ENCODE assay signal across 8 mouse cellular contexts in the genomic region with DNA sequence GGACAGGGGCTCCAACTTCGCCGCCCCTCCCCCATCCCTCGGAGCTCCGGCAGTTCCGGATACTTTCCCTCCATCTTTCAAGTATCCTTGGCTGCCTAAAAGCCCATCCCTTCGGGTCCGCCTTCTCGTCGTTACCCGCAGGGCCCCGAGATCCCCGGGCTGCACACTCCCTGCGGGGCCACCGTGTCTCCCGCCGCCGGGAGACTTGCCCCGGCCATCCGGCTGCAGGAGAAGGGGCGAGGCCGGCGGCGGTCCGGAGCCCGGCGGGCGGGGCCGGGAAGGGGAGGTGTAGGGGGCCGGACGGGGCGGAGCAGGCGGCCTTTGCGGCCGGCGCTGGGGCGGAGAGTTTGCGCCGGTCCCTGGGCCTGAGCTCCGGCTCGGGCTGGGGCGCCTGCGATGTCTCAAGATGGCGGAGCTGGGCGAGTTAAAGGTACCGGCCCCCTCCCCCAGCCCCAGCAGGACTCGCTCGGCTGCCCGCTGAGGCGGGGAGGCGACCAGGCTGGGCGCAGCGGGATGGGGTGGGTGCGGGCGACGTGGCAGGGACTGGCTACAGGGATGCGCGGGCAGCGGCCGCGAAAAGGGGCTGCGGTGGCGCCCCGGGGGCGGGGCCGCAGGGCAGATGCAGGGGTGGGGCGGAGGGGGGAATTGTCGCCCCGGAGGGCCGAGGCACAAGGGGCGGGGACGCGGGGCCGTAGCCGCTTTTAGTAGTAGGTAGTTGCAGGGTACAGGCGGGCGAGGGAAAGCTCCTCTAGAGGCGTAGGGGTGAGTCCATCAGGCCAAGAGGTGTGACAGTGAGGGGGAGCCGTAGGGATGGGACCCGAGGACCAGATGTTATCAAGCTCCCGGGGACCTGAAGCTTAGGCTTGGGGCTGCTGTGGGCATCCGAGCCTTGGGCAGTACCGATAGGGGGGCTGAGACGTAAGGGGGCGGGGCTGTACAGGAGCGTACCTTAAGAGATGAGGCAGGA. TPM values are rescaled to one million over a fixed set of nuclear protein-coding genes. Genes with fewer than 3 reads are reported as not detected.
DNase-seq lines count a peak whose midpoint lies in the region; ATAC-seq lines count a peak whose summit lies in the region.

No protein-coding gene starts in this region.

- peak; percentile 41 to 56 for DNase-seq in CD8-positive naive resting alpha-beta T cell, adult 2 months (ENCODE audit: low read depth in 2 of 2, low spot score in 2 of 2)
- DNase-seq in c-Kit-positive CD71-negative TER-119-negative erythroid progenitor cells, embryonic 14.5 days (ENCODE audit: low read depth) = peak; percentile 80
- DNase-seq in forebrain, embryonic 10.5 days (ENCODE audit: extremely low spot score, low spot score) = peak; percentile 88
- DNase-seq in kidney, postnatal 25 days = peak; percentile 89 to 96
- DNase-seq in liver, embryonic 13.5 days = peak; percentile 84
- peak; percentile 84 for DNase-seq in natural killer cell, adult 2 months (ENCODE audit: low spot score in 2 of 2)

- peaks cover 28% of the 10 kb centered on the region for H3K36me3 ChIP-seq in forebrain, embryonic 10.5 days (replicated peaks)
- peaks cover 25% of the 10 kb centered on the region for H3K36me3 ChIP-seq in heart, embryonic 15.5 days
- peaks cover 16% of the 10 kb centered on the region; the same call in 1 of the 2 replicates for H3K36me3 ChIP-seq in liver, embryonic 13.5 days
- peaks cover 28% of the 10 kb centered on the region for H3K36me3 ChIP-seq in stomach, embryonic 14.5 days (ENCODE audit: control insufficient read depth, insufficient read depth, low read length)

- no peaks in the 10 kb centered on the region for H3K9me3 ChIP-seq in forebrain, embryonic 10.5 days
- no peaks in the 10 kb centered on the region for H3K9me3 ChIP-seq in heart, embryonic 15.5 days (replicated peaks)
- no peaks in the 10 kb centered on the region for H3K9me3 ChIP-seq in liver, embryonic 13.5 days (replicated peaks)
- no peaks in the 10 kb centered on the region for H3K9me3 ChIP-seq in stomach, embryonic 14.5 days (ENCODE audit: control insufficient read depth, low read depth, low read length)

- peak overlapping the region; percentile 80 for H3K9ac ChIP-seq in heart, embryonic 15.5 days
- peak overlapping the region; percentile 84 for H3K9ac ChIP-seq in liver, embryonic 13.5 days
- H3K9ac ChIP-seq in stomach, embryonic 14.5 days (replicated peaks; ENCODE audit: low read depth, low read length) = peak overlapping the region; percentile 69

- H3K27ac ChIP-seq in forebrain, embryonic 10.5 days = peak overlapping the region; percentile 98
- peak overlapping the region; percentile 94 for H3K27ac ChIP-seq in heart, embryonic 15.5 days
- peak overlapping the region; percentile 84 for H3K27ac ChIP-seq in liver, embryonic 13.5 days
- H3K27ac ChIP-seq in stomach, embryonic 14.5 days (ENCODE audit: low read length) = peak overlapping the region; percentile 94

- WGBS in forebrain, embryonic 10.5 days = under 1% methylated on average over 85 of the region's 85 CpGs
- WGBS in heart, embryonic 15.5 days = under 1% methylated on average over 74 of the region's 85 CpGs
- WGBS in liver, embryonic 13.5 days (ENCODE audit: insufficient replicate concordance) = under 1% methylated on average over 84 of the region's 85 CpGs
- WGBS in stomach, embryonic 14.5 days = 1% methylated on average over 84 of the region's 85 CpGs

- peak overlapping the region; percentile 84 for H3K4me2 ChIP-seq in heart, embryonic 15.5 days
- peak overlapping the region; percentile 97 for H3K4me2 ChIP-seq in liver, embryonic 13.5 days
- peak overlapping the region; percentile 77 for H3K4me2 ChIP-seq in stomach, embryonic 14.5 days (replicated peaks; ENCODE audit: low read depth, low read length)

- peak overlapping the region; percentile 86 for H3K4me3 ChIP-seq in forebrain, embryonic 10.5 days
- H3K4me3 ChIP-seq in heart, embryonic 15.5 days = peak overlapping the region; percentile 78
- peak overlapping the region; percentile 85 for H3K4me3 ChIP-seq in liver, embryonic 13.5 days (replicated peaks)
- H3K4me3 ChIP-seq in stomach, embryonic 14.5 days (ENCODE audit: low read depth, low read length) = peak overlapping the region; percentile 74

- ATAC-seq in heart, embryonic 15.5 days (replicated peaks; ENCODE audit: insufficient number of reproducible peaks, insufficient read depth, low FRiP score, low read depth) = peak; percentile 95
- peak; percentile 90 for ATAC-seq in liver, embryonic 13.5 days (ENCODE audit: low read depth)
- peak; percentile 92 for ATAC-seq in stomach, embryonic 14.5 days (ENCODE audit: insufficient number of reproducible peaks, insufficient read depth, low FRiP score, low read depth)

- no peaks in the 10 kb centered on the region for H3K27me3 ChIP-seq in forebrain, embryonic 10.5 days (ENCODE audit: poor library complexity, severe bottlenecking)
- H3K27me3 ChIP-seq in heart, embryonic 15.5 days = no peaks in the 10 kb centered on the region
- peaks cover 3% of the 10 kb centered on the region; the same call in 1 of the 2 replicates for H3K27me3 ChIP-seq in liver, embryonic 13.5 days
- H3K27me3 ChIP-seq in stomach, embryonic 14.5 days (ENCODE audit: control insufficient read depth, insufficient read depth, low read length) = no peaks in the 10 kb centered on the region

- peaks cover 54% of the 10 kb centered on the region for H3K4me1 ChIP-seq in forebrain, embryonic 10.5 days
- peaks cover 28% of the 10 kb centered on the region for H3K4me1 ChIP-seq in heart, embryonic 15.5 days (replicated peaks)
- H3K4me1 ChIP-seq in liver, embryonic 13.5 days (replicated peaks) = peaks cover 19% of the 10 kb centered on the region
- H3K4me1 ChIP-seq in stomach, embryonic 14.5 days (ENCODE audit: control insufficient read depth, insufficient read depth, low read length) = peaks cover 14% of the 10 kb centered on the region

RNA-seq across cellular contexts. Expression of gene Pias3, which starts 0.9 kb away (rescaled TPM):
- polyA plus RNA-seq in forebrain, embryonic 10.5 days (2016; fragmentation: Nextera tagmentation; extraction: Ambion mirVana) = 45.2 and 49.6 TPM in 2 replicates
- 33.2 and 43.7 TPM in 2 replicates for polyA plus RNA-seq in heart, embryonic 15.5 days (2015; fragmentation: Nextera tagmentation; extraction: Ambion mirVana)
- 6.1 and 8.5 TPM in 2 replicates for polyA plus RNA-seq in liver, embryonic 13.5 days (2015; fragmentation: Nextera tagmentation; extraction: Ambion mirVana)
- polyA plus RNA-seq in stomach, embryonic 14.5 days (2014; fragmentation: Nextera tagmentation; extraction: Ambion mirVana) = 52.6 and 59.4 TPM in 2 replicates

RNA-seq across cellular contexts. Expression of gene Nudt17, which starts 11.3 kb away (rescaled TPM):
- 13.7 and 14.1 TPM in 2 replicates for polyA plus RNA-seq in forebrain, embryonic 10.5 days (2016; fragmentation: Nextera tagmentation; extraction: Ambion mirVana)
- polyA plus RNA-seq in heart, embryonic 15.5 days (2015; fragmentation: Nextera tagmentation; extraction: Ambion mirVana) = 6.6 and 7.0 TPM in 2 replicates
- polyA plus RNA-seq in liver, embryonic 13.5 days (2015; fragmentation: Nextera tagmentation; extraction: Ambion mirVana) = 0.94 and 1.0 TPM in 2 replicates
- polyA plus RNA-seq in stomach, embryonic 14.5 days (2014; fragmentation: Nextera tagmentation; extraction: Ambion mirVana) = 8.7 and 9.3 TPM in 2 replicates

RNA-seq across cellular contexts. Expression of gene Ankrd35, which starts 27.1 kb away (rescaled TPM):
- 0.06 and 0.09 TPM in 2 replicates for polyA plus RNA-seq in forebrain, embryonic 10.5 days (2016; fragmentation: Nextera tagmentation; extraction: Ambion mirVana)
- polyA plus RNA-seq in heart, embryonic 15.5 days (2015; fragmentation: Nextera tagmentation; extraction: Ambion mirVana) = 0.31 and 0.56 TPM in 2 replicates
- 0.38 and 0.59 TPM in 2 replicates for polyA plus RNA-seq in liver, embryonic 13.5 days (2015; fragmentation: Nextera tagmentation; extraction: Ambion mirVana)
- 0.82 and 1.1 TPM in 2 replicates for polyA plus RNA-seq in stomach, embryonic 14.5 days (2014; fragmentation: Nextera tagmentation; extraction: Ambion mirVana)

RNA-seq across cellular contexts. Expression of gene Polr3c, which starts 30.4 kb away (rescaled TPM):
- 52.0 and 52.7 TPM in 2 replicates for polyA plus RNA-seq in forebrain, embryonic 10.5 days (2016; fragmentation: Nextera tagmentation; extraction: Ambion mirVana)
- 23.6 and 28.6 TPM in 2 replicates for polyA plus RNA-seq in heart, embryonic 15.5 days (2015; fragmentation: Nextera tagmentation; extraction: Ambion mirVana)
- 25.5 and 27.6 TPM in 2 replicates for polyA plus RNA-seq in liver, embryonic 13.5 days (2015; fragmentation: Nextera tagmentation; extraction: Ambion mirVana)
- 31.8 and 32.5 TPM in 2 replicates for polyA plus RNA-seq in stomach, embryonic 14.5 days (2014; fragmentation: Nextera tagmentation; extraction: Ambion mirVana)

RNA-seq across cellular contexts. Expression of gene Rnf115, which starts 30.4 kb away (rescaled TPM):
- 70.5 and 75.4 TPM in 2 replicates for polyA plus RNA-seq in forebrain, embryonic 10.5 days (2016; fragmentation: Nextera tagmentation; extraction: Ambion mirVana)
- polyA plus RNA-seq in heart, embryonic 15.5 days (2015; fragmentation: Nextera tagmentation; extraction: Ambion mirVana) = 33.4 and 40.5 TPM in 2 replicates
- 29.7 and 36.5 TPM in 2 replicates for polyA plus RNA-seq in liver, embryonic 13.5 days (2015; fragmentation: Nextera tagmentation; extraction: Ambion mirVana)
- polyA plus RNA-seq in stomach, embryonic 14.5 days (2014; fragmentation: Nextera tagmentation; extraction: Ambion mirVana) = 41.1 and 42.1 TPM in 2 replicates

Comparison
In these comparisons a context has a peak if more than half of its experiments do, and no peak if none do; other contexts are left out.
1. Peak in every context shown above with its lines: DNase-seq, ATAC-seq, H3K4me3 ChIP-seq and H3K27ac ChIP-seq.